Mouse (Mus musculus) limb, embryonic 15.5 days (tissue): ENCODE data around the gene Pced1a. TPM values are rescaled to one million over a fixed set of nuclear protein-coding genes. Genes with fewer than 3 reads are reported as not detected.
A peak's percentile ranks its signal among the peaks of the same experiment; 100 is the strongest.

ENCODE experiments used
- ATAC-seq: fragments of 200-750 bp; cut with Nextera tagmentation; 2 replicates; pipeline ENCODE4 v1.8.0; 2017; ENCODE audit warnings: low read depth, moderate TSS enrichment; ENCODE audit not compliant: insufficient number of reproducible peaks, low FRiP score, low TSS enrichment
- H3K27ac ChIP-seq: fragments of 300-500 bp; sonication (generic); 2 replicates; pipeline ENCODE4 v1.5.1; 2015; ENCODE audit warnings: moderate library complexity, mild to moderate bottlenecking, inconsistent platforms
- H3K27me3 ChIP-seq: fragments of 300-500 bp; sonication (generic); 2 replicates; pipeline ENCODE4 v1.6.1; 2015; ENCODE audit warnings: inconsistent platforms
- H3K36me3 ChIP-seq: fragments of 300-500 bp; sonication (generic); 2 replicates; pipeline ENCODE4 v1.6.1; 2015; ENCODE audit warnings: inconsistent platforms
- H3K4me1 ChIP-seq: fragments of 300-500 bp; sonication (generic); 2 replicates; pipeline ENCODE4 v1.6.1; 2015; ENCODE audit warnings: inconsistent platforms
- H3K4me2 ChIP-seq: fragments of 300-500 bp; sonication (generic); 2 replicates; pipeline ENCODE4 v1.6.1; 2015; ENCODE audit warnings: mild to moderate bottlenecking, inconsistent platforms
- H3K4me3 ChIP-seq: fragments of 300-500 bp; sonication (generic); 2 replicates; pipeline ENCODE4 v1.5.1; 2015; ENCODE audit warnings: mild to moderate bottlenecking, inconsistent platforms
- H3K9ac ChIP-seq: fragments of 300-500 bp; sonication (generic); 2 replicates; pipeline ENCODE4 v1.6.1; 2015; ENCODE audit warnings: inconsistent platforms
- H3K9me3 ChIP-seq: fragments of 300-500 bp; sonication (generic); 2 replicates; pipeline ENCODE4 v1.6.1; 2016; ENCODE audit warnings: inconsistent platforms
- WGBS: fragments of 180-500 bp; shearing (Covaris S2); methylation state at CpG from one replicate; pipeline ENCODE4 v1.1.7; 2015; 5-methylcytosine and 5-hydroxymethylcytosine counted together
- polyA plus RNA-seq: library from polyadenylated mRNA; unstranded; fragments of >200 nt; fragmentation: Nextera tagmentation; extraction: Ambion mirVana; gene quantifications from 2 replicates; pipeline ENCODE4 v1.2.1, GENCODE M21; 2015

The Pced1a gene
- polyA plus RNA-seq, 1 experiment from 2014 or later = 17.2 TPM

GRCm38 (mm10) chr2:130404939-130405338, 19.6 kb downstream of the Pced1a start, which contains the start of the genes Gm28372 and 1700020A23Rik:
Gm28372 (plus strand) TSS chr2:130405239.
1700020A23Rik (plus strand) TSS chr2:130405259.
- H3K27me3 ChIP-seq = no peaks in the 10 kb centered on the region
- no peak within 1 kb of the TSS for H3K27ac ChIP-seq
- H3K36me3 ChIP-seq = no peaks in the 10 kb centered on the region
- 94% methylated on average over 1 of the region's 1 CpGs for WGBS
- no peak within 1 kb of the TSS for H3K9ac ChIP-seq
- no peak for ATAC-seq
- H3K4me3 ChIP-seq = no peak within 1 kb of the TSS
- no peak within 1 kb of the TSS for H3K4me2 ChIP-seq
- H3K9me3 ChIP-seq = no peaks in the 10 kb centered on the region
- peaks cover 20% of the 10 kb centered on the region for H3K4me1 ChIP-seq

DNA sequence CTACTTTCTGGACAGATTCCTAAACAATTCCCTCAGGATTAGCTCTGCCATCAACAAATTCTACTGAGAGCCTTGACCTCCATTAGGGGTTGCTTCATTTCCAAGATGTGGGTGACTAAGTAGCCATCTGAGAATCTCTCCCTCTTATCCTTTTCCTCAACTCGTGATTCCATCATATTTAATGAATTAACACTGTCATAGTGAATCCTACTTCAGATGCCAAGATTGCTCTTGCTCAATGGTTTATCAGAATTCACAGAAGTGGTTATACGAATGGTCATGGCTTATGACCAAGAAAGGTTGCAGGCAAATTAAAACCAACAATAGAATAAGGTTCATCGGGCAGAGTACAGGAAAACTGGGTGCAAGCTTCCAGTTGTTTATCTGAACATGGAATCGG, 22.6 kb downstream of the Pced1a start:
- no peaks in the 10 kb centered on the region for H3K27me3 ChIP-seq
- ATAC-seq = no peak
- 80% methylated on average over 4 of the region's 4 CpGs for WGBS
- no peak overlapping the region for H3K9ac ChIP-seq
- no peaks in the 10 kb centered on the region for H3K9me3 ChIP-seq
- H3K36me3 ChIP-seq = no peaks in the 10 kb centered on the region
- H3K27ac ChIP-seq = no peak overlapping the region
- H3K4me1 ChIP-seq = peaks cover 20% of the 10 kb centered on the region
- H3K4me3 ChIP-seq = no peak overlapping the region
- H3K4me2 ChIP-seq = no peak overlapping the region

GRCm38 (mm10) chr2:130400046-130400445, 24.5 kb downstream of the Pced1a start:
- H3K9ac ChIP-seq = no peak overlapping the region
- no peaks in the 10 kb centered on the region for H3K27me3 ChIP-seq
- no peak overlapping the region for H3K4me2 ChIP-seq
- no peak overlapping the region for H3K4me3 ChIP-seq
- WGBS = 86% methylated on average over 1 of the region's 1 CpGs
- H3K4me1 ChIP-seq = peaks cover 27% of the 10 kb centered on the region
- no peak for ATAC-seq
- no peaks in the 10 kb centered on the region for H3K9me3 ChIP-seq
- no peak overlapping the region for H3K27ac ChIP-seq
- peaks cover 7% of the 10 kb centered on the region for H3K36me3 ChIP-seq

DNA sequence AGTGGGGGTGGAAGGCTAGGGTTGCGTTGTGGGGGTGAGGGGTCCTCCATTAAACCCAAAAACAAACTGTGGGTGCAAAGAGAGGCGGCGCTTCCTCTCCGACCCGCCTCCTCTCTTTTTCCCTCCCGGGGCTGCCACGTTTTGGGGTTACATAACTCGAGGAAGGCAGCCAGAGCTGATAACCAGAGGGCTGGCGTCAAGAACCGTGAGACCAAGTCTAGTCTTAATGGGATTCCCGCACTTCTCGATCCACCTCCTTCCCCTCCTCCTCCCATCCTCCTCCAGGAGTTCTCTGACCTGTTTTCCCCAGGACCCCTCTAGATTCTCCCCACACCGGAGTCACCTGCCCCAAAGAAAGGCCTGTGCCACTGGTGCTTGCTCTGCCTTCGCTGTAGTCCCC, 26.4 kb downstream of the Pced1a start:
- Histone ChIP-seq H3K4me2 (peak overlapping the region; percentile 92), H3K27me3 (no peaks in the 10 kb centered on the region), H3K9ac (peak overlapping the region; percentile 75), H3K9me3 (no peaks in the 10 kb centered on the region), H3K4me3 (peak overlapping the region; percentile 72), H3K36me3 (peaks cover 26% of the 10 kb centered on the region), H3K4me1 (peaks cover 27% of the 10 kb centered on the region), H3K27ac (peak overlapping the region; percentile 90)
- WGBS = 11% methylated on average over 14 of the region's 14 CpGs
- no peak for ATAC-seq

DNA sequence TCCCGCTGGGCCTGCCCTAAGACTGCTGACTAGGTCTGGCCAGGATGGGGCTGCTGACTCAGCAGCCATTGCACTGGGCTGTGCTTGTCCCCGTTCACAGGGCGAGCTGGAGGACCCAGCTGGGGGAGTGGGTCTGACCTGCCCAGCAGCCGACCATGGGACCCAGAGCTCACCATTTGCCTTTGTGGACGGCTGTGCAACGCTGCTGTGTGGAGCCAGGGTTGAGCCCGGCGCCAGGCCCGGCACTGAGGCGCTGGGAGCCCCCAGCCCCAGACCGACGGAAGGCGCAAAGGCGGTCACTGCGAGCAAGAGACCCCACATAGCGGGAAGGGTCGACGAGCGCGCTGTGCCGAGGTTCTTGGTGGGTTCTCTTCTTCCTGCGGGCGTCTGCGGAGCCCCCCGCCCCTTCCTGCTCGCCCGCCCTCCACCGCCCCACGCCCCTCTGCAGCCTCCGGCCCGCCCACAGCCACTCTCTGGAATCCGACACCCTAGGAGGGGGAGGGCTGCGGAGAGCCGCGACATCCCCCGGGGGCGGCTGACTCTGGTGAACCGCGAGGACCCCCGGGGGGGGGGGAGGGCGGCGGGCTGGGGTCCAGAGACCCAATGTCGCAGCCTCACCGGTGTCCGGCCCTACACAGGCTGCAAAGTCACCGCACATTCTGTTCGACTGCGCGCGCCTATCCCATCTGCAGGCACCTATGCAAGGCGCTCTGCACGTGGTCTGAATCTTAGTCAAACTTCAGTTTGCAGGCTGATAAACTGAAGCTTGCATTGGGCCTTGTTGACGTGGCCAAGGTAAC, 27.1 kb downstream of the Pced1a start, which contains the start of gene Cpxm1:
TSS of gene Cpxm1 (minus strand) at position 389 of the 800 bp plus-strand sequence.
- peak within 1 kb of the TSS; percentile 72 for H3K4me3 ChIP-seq
- peak; percentile 86 for ATAC-seq
- H3K9me3 ChIP-seq = no peaks in the 10 kb centered on the region
- H3K27me3 ChIP-seq = no peaks in the 10 kb centered on the region
- peaks cover 33% of the 10 kb centered on the region for H3K36me3 ChIP-seq
- H3K4me2 ChIP-seq = peak within 1 kb of the TSS; percentile 92
- peaks cover 27% of the 10 kb centered on the region for H3K4me1 ChIP-seq
- H3K27ac ChIP-seq = peak within 1 kb of the TSS; percentile 90
- H3K9ac ChIP-seq = peak within 1 kb of the TSS; percentile 75
- WGBS = under 1% methylated on average over 43 of the region's 53 CpGs

DNA sequence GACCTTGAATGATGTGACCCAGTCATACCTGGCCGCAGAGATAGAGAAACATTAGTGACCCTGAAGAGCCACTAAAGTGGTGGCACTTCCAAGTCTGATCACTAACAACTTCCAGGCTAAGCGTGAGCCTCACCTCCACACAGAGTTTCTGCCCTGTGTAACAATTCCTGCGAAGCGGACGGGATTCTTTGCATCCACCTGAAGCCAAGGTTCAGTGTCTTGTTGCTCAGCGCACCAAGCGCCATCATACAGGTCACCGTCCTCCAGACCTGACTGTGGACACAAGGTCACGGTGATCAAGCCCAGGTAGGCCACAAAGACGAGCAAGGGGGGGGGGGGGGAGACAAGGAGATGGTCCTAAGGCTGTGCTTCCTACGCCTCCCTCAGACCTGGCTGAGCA, 28.8 kb downstream of the Pced1a start:
- 0 out of 2 replicates have a peak overlapping the region, but pooled peaks have one; percentile 7 for H3K9ac ChIP-seq
- 95% methylated on average over 11 of the region's 11 CpGs for WGBS

GRCm38 (mm10) chr2:130392836-130393235, 31.7 kb downstream of the Pced1a start:
- Histone ChIP-seq H3K9ac (no peak overlapping the region), H3K36me3 (peaks cover 54% of the 10 kb centered on the region), H3K27ac (no peak overlapping the region), H3K4me3 (no peak overlapping the region), H3K4me1 (peaks cover 21% of the 10 kb centered on the region), H3K27me3 (no peaks in the 10 kb centered on the region), H3K4me2 (no peak overlapping the region), H3K9me3 (no peaks in the 10 kb centered on the region)
- WGBS = 83% methylated on average over 3 of the region's 3 CpGs
- ATAC-seq = no peak

More for the DNA sequence above, 28.8 kb downstream of the Pced1a start:
- Histone ChIP-seq H3K4me1 (peaks cover 27% of the 10 kb centered on the region), H3K27me3 (no peaks in the 10 kb centered on the region), H3K27ac (no peak overlapping the region), H3K9me3 (no peaks in the 10 kb centered on the region), H3K4me2 (no peak overlapping the region), H3K4me3 (no peak overlapping the region), H3K36me3 (peaks cover 48% of the 10 kb centered on the region)
- no peak for ATAC-seq

DNA sequence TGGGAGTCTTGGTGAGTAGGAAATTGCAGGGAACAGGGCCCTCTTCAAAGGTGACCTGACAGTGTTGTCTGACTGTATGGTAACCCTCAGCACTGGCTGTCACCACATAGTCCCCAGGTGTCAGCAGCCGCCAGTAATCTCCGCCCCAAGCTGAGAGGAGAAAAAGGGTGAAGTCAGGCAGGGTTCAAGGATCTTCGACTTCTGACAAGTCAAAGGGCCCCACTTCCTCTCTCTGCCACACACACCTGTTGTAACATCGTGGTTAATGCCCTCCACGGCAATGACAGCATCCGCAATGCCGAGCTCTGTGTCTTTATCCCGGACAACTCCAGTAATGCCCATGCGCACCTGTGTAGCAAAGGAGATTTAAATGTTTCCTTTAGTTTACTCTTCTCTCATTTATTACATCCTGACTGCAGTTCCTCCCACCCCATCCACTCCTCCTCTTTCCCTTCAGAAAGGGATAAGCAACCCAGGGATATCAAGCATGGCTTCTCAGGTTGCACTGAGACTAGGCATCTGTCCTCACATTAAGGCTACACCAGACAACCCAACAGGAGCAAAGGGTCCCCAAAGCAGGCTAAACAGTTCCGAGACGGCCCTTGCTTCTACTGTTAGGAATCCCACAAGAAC, 33.4 kb downstream of the Pced1a start:
- no peak for ATAC-seq
- no peak overlapping the region for H3K4me2 ChIP-seq
- no peak overlapping the region for H3K27ac ChIP-seq
- H3K4me3 ChIP-seq = no peak overlapping the region
- peaks cover 3% of the 10 kb centered on the region for H3K4me1 ChIP-seq
- H3K9me3 ChIP-seq = no peaks in the 10 kb centered on the region
- H3K9ac ChIP-seq = no peak overlapping the region
- no peaks in the 10 kb centered on the region for H3K27me3 ChIP-seq
- peaks cover 54% of the 10 kb centered on the region for H3K36me3 ChIP-seq
- 84% methylated on average over 11 of the region's 11 CpGs for WGBS

DNA sequence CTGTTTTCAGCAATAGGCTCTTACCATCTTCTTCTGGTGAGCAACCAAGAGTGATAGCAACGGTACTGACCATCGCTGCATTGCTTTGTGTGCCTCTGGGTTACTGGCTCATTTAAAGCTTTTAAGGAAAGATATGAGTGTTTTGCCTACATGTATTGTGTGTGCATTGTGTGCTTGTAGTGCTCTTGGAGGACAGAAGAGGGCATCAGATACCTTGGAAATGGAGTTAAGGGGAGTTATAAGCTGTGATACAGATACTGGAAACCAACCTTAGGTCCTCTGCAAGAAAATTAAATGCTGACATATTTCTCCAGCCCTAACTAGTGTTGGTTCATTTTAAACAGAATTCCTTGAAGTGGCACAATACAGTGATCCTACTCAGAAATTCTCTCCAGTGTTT, 35.7 kb downstream of the Pced1a start:
- Histone ChIP-seq H3K36me3 (peaks cover 35% of the 10 kb centered on the region), H3K4me3 (no peak overlapping the region), H3K4me1 (no peaks in the 10 kb centered on the region), H3K9ac (no peak overlapping the region), H3K4me2 (no peak overlapping the region), H3K27me3 (no peaks in the 10 kb centered on the region), H3K9me3 (no peaks in the 10 kb centered on the region), H3K27ac (no peak overlapping the region)
- ATAC-seq = no peak
- WGBS = 83% methylated on average over 2 of the region's 2 CpGs

- ATAC-seq = no peak
- H3K27ac ChIP-seq = no peak overlapping the region
- H3K27me3 ChIP-seq = no peaks in the 10 kb centered on the region
- H3K9ac ChIP-seq = no peak overlapping the region
- H3K4me3 ChIP-seq = no peak overlapping the region
- H3K9me3 ChIP-seq = no peaks in the 10 kb centered on the region
- peaks cover 11% of the 10 kb centered on the region for H3K36me3 ChIP-seq
- WGBS = 56% methylated on average over 1 of the region's 1 CpGs
- H3K4me2 ChIP-seq = no peak overlapping the region
- no peaks in the 10 kb centered on the region for H3K4me1 ChIP-seq
Measured at GRCm38 (mm10) chr2:130386212-130386611, 38.3 kb downstream of the Pced1a start.

- Histone ChIP-seq H3K27ac (no peak overlapping the region), H3K4me3 (no peak overlapping the region), H3K9me3 (no peaks in the 10 kb centered on the region), H3K4me1 (no peaks in the 10 kb centered on the region), H3K27me3 (no peaks in the 10 kb centered on the region), H3K9ac (no peak overlapping the region), H3K4me2 (no peak overlapping the region), H3K36me3 (no peaks in the 10 kb centered on the region)
- 49% methylated on average over 6 of the region's 6 CpGs for WGBS
- no peak for ATAC-seq
Measured at GRCm38 (mm10) chr2:130383895-130384294, 40.6 kb downstream of the Pced1a start.

DNA sequence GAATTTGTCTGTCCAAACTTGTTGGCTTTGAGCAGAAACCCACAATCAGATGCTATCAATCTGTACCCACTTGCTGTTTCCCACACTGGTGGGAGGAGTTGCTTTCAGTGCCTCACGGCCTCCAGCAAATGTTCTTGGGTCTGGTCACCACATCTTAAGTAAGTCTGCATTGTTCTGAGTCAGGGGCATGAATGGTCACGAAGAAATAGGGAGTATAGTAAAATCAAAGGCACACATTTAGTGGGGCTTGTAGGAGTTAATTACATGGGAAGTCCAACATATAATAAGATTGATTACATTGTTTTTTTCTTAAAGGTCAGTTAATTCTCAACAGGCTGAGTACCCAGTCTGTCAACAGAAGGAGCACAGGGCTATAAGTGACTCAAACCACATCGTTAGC, 41.3 kb downstream of the Pced1a start:
- Histone ChIP-seq H3K4me2 (no peak overlapping the region), H3K9me3 (no peaks in the 10 kb centered on the region), H3K27me3 (no peaks in the 10 kb centered on the region), H3K9ac (no peak overlapping the region), H3K36me3 (no peaks in the 10 kb centered on the region), H3K27ac (no peak overlapping the region), H3K4me3 (no peak overlapping the region), H3K4me1 (no peaks in the 10 kb centered on the region)
- WGBS = 34% methylated on average over 3 of the region's 3 CpGs
- ATAC-seq = no peak
